Mouse (Mus musculus): Measurements from ENCODE around the gene Dusp19. TPM values are rescaled to one million over a fixed set of nuclear protein-coding genes. Genes with fewer than 3 reads are reported as not detected.

Dusp19 gene
- polyA plus RNA-seq (2021; fragmentation: Nextera tagmentation): 10.7 and 11.3 TPM in 2 replicates
- long read RNA-seq, experiment 1, transcript Dusp19-201 (4 exons, 1,632 nt): major isoform, 10 of 13 reads
- long read RNA-seq, experiment 1, partial matches to known transcripts: 0 of 13 reads
- long read RNA-seq, experiment 1, other reads (novel, unspliced or antisense): 2 of 13 reads
- long read RNA-seq, experiment 2, transcript Dusp19-201 (4 exons, 1,632 nt): major isoform, 8 of 14 reads
- long read RNA-seq, experiment 2, partial matches to known transcripts: 0 of 14 reads
- long read RNA-seq, experiment 2, other reads (novel, unspliced or antisense): 3 of 14 reads

GRCm38 (mm10) chr2:80616854-80617737, at the start of gene Dusp19, which contains the start of gene Nup35:
Gene Dusp19, plus strand, starts transcription at chr2:80617045.
Gene Nup35, plus strand, starts transcription at chr2:80617236.

GRCm38 (mm10) chr2:80581043-80581711, 35.7 kb upstream of the Dusp19 start, which contains the start of gene Nckap1:
Gene Nckap1, minus strand, starts transcription at chr2:80581380.

Small RNAs within 50 kb of the gene (microRNA-seq; reads per million reads assigned to microRNA genes)
- not detected for gene Mir684-1

Other genes with a start within 250 kb of the Dusp19 start
- 11.6 and 13.0 TPM in 2 replicates for gene Frzb, start 169.4 kb upstream of the Dusp19 start, polyA plus RNA-seq (2021; fragmentation: Nextera tagmentation)
- gene Nckap1, start 35.7 kb upstream of the Dusp19 start, polyA plus RNA-seq (2021; fragmentation: Nextera tagmentation): 72.6 and 75.0 TPM in 2 replicates
- gene Nup35, start 191 bp downstream of the Dusp19 start, polyA plus RNA-seq (2021; fragmentation: Nextera tagmentation): 19.9 and 20.4 TPM in 2 replicates